Comparison of ENCODE assay signal across 8 mouse cellular contexts in genomic region chr4:54944921-54945430, GRCm38 (mm10). TPM values are rescaled to one million over a fixed set of nuclear protein-coding genes. Genes with fewer than 3 reads are reported as not detected.
A peak's percentile ranks its signal among the peaks of the same experiment; 100 is the strongest.
DNase-seq lines count a peak whose midpoint lies in the region; ATAC-seq and TF ChIP-seq lines count a peak whose summit lies in the region.

Gene Zfp462, plus strand, starts transcription at chr4:54945048.

- WGBS in heart, embryonic 10.5 days, result under 1% methylated on average over 43 of the region's 43 CpGs
- under 1% methylated on average over 43 of the region's 43 CpGs for WGBS in kidney, embryonic 15.5 days
- under 1% methylated on average over 41 of the region's 43 CpGs for WGBS in liver, embryonic 16.5 days (ENCODE audit: insufficient replicate concordance)
- under 1% methylated on average over 43 of the region's 43 CpGs for WGBS in small intestine, adult 2 months

- peak within 1 kb of the TSS; percentile 76 for H3K9ac ChIP-seq in kidney, embryonic 15.5 days
- no peak within 1 kb of the TSS for H3K9ac ChIP-seq in liver, embryonic 16.5 days (ENCODE audit: low read depth, low read length)

- no peak for TF ChIP-seq POLR2A in small intestine, adult 2 months (IDR thresholded peaks at IDR 0.05; ENCODE audit: low read depth, low read length)

- peak within 1 kb of the TSS; percentile 95 for H3K4me2 ChIP-seq in kidney, embryonic 15.5 days
- peak within 1 kb of the TSS; percentile 28 for H3K4me2 ChIP-seq in liver, embryonic 16.5 days (ENCODE audit: low read depth, low read length)

- H3K27me3 ChIP-seq in heart, embryonic 10.5 days (ENCODE audit: insufficient read depth, poor library complexity, severe bottlenecking), result no peaks in the 10 kb centered on the region
- H3K27me3 ChIP-seq in kidney, embryonic 15.5 days, result no peaks in the 10 kb centered on the region
- peaks cover 56% of the 10 kb centered on the region for H3K27me3 ChIP-seq in liver, embryonic 16.5 days (ENCODE audit: control insufficient read depth, insufficient read depth, low read depth, low read length)
- H3K27me3 ChIP-seq in small intestine, adult 2 months (ENCODE audit: control insufficient read depth, insufficient read depth, low read length), result no peaks in the 10 kb centered on the region

- H3K36me3 ChIP-seq in heart, embryonic 10.5 days, result no peaks in the 10 kb centered on the region
- no peaks in the 10 kb centered on the region for H3K36me3 ChIP-seq in kidney, embryonic 15.5 days
- H3K36me3 ChIP-seq in liver, embryonic 16.5 days (ENCODE audit: control insufficient read depth, insufficient read depth), result no peaks in the 10 kb centered on the region
- no peaks in the 10 kb centered on the region for H3K36me3 ChIP-seq in small intestine, adult 2 months (ENCODE audit: control insufficient read depth, insufficient read depth, low read length)

- no peak for TF ChIP-seq CTCF in small intestine, adult 2 months (IDR thresholded peaks at IDR 0.05; ENCODE audit: extremely low read depth, insufficient read length, insufficient replicate concordance, low read depth, low read length)

- H3K4me1 ChIP-seq in heart, embryonic 10.5 days, result peaks cover 4% of the 10 kb centered on the region; the same call in 1 of the 2 replicates
- H3K4me1 ChIP-seq in kidney, embryonic 15.5 days, result peaks cover 29% of the 10 kb centered on the region
- no peaks in the 10 kb centered on the region for H3K4me1 ChIP-seq in liver, embryonic 16.5 days (ENCODE audit: control insufficient read depth, low read depth, low read length)
- H3K4me1 ChIP-seq in small intestine, adult 2 months (ENCODE audit: control insufficient read depth, insufficient read depth, insufficient read length, low read length), result 0 out of 2 replicates have a peak, but pooled peaks cover 2% of the 10 kb centered on the region

- no peaks in the 10 kb centered on the region for H3K9me3 ChIP-seq in heart, embryonic 10.5 days
- H3K9me3 ChIP-seq in kidney, embryonic 15.5 days (replicated peaks), result no peaks in the 10 kb centered on the region
- H3K9me3 ChIP-seq in liver, embryonic 16.5 days (replicated peaks; ENCODE audit: control insufficient read depth, low read length), result no peaks in the 10 kb centered on the region

- DNase-seq in right cerebral cortex, adult 18-20 months, result peak; percentile 13
- DNase-seq in right cerebral cortex, postnatal 25 days, result no peak
- DNase-seq in embryo, embryonic 10.5 days (ENCODE audit: low spot score), result peak; percentile 95
- peak; percentile 79 for DNase-seq in heart, embryonic 10.5 days (ENCODE audit: low spot score)
- no peak for DNase-seq in right cerebral cortex, postnatal 14 days

- ATAC-seq in kidney, embryonic 15.5 days (replicated peaks; ENCODE audit: low FRiP score), result peak; percentile 41
- ATAC-seq in liver, embryonic 16.5 days (ENCODE audit: low read depth), result no peak

- peak within 1 kb of the TSS; percentile 83 for H3K4me3 ChIP-seq in heart, embryonic 10.5 days
- peak within 1 kb of the TSS; percentile 78 for H3K4me3 ChIP-seq in kidney, embryonic 15.5 days (replicated peaks)
- H3K4me3 ChIP-seq in liver, embryonic 16.5 days (ENCODE audit: low read depth, low read length), result peak within 1 kb of the TSS; percentile 35
- H3K4me3 ChIP-seq in small intestine, adult 2 months (ENCODE audit: low read depth, low read length), result peak within 1 kb of the TSS; percentile 53

- H3K27ac ChIP-seq in heart, embryonic 10.5 days, result peak within 1 kb of the TSS; percentile 99
- H3K27ac ChIP-seq in kidney, embryonic 15.5 days, result peak within 1 kb of the TSS; percentile 84
- no peak within 1 kb of the TSS for H3K27ac ChIP-seq in liver, embryonic 16.5 days (ENCODE audit: low read length)
- H3K27ac ChIP-seq in small intestine, adult 2 months (ENCODE audit: insufficient read depth, low read depth, low read length), result no peak within 1 kb of the TSS

RNA-seq across cellular contexts. Expression of gene Zfp462, which starts in this region (rescaled TPM):
- polyA plus RNA-seq in heart, embryonic 10.5 days (2016; fragmentation: Nextera tagmentation; extraction: Ambion mirVana), result 4.0 and 5.7 TPM in 2 replicates
- 3.9 and 4.7 TPM in 2 replicates for polyA plus RNA-seq in kidney, embryonic 15.5 days (2015; fragmentation: Nextera tagmentation; extraction: Ambion mirVana)
- polyA plus RNA-seq in liver, embryonic 16.5 days (2015; fragmentation: Nextera tagmentation; extraction: Ambion mirVana), result 0.06 and 0.09 TPM in 2 replicates
- 1.1 and 2.3 TPM in 2 replicates for polyA plus RNA-seq in small intestine, adult 2 months (2012; rRNA removed)

Comparison
In these comparisons a context has a peak if more than half of its experiments do, and no peak if none do; other contexts are left out.
1. DNase-seq: peak in right cerebral cortex, adult 18-20 months (single experiment), embryo, embryonic 10.5 days (single experiment) and heart, embryonic 10.5 days (single experiment); none in right cerebral cortex, postnatal 25 days (single experiment) and right cerebral cortex, postnatal 14 days (single experiment).
2. H3K27ac ChIP-seq: peak in heart, embryonic 10.5 days (single experiment) and kidney, embryonic 15.5 days (single experiment); none in liver, embryonic 16.5 days (single experiment) and small intestine, adult 2 months (single experiment).
3. Peak in every context shown above with its lines, with median percentiles within 50 percentile points of each other: H3K4me3 ChIP-seq.